Mouse (Mus musculus) adrenal gland, adult (tissue): ENCODE data around the gene Shd.

ENCODE experiments used
- DNase-seq, 2 experiments: peaks; one replicate each; pipeline ENCODE4 v3.0.0; 2022 to 2023; ENCODE audit warnings: low spot score in 1 of 2; ENCODE audit not compliant: inconsistent age in 2 of 2

The Shd gene

DNA sequence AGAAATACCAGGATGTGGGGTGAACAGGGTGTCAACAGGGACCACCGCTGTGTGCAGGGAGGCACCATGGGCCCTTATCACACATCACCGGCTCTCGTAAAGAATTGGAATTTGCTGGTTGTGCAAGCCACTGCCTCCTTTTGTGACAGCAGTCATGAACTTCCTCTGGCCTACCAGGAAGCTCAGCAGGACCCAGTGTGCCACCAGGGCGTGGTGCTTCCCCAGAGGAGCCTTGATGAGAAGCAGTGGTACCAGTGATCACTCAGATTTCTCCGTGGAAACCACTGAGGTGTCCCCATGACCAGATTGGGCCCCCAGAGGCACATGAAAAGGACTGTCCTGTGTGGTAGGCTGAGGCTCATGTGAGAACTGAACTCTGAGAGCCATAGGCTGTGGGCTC lies 53.1 kb downstream of the Shd start:
- peak in 1 of 2 experiments; percentile 64 for DNase-seq

DNA sequence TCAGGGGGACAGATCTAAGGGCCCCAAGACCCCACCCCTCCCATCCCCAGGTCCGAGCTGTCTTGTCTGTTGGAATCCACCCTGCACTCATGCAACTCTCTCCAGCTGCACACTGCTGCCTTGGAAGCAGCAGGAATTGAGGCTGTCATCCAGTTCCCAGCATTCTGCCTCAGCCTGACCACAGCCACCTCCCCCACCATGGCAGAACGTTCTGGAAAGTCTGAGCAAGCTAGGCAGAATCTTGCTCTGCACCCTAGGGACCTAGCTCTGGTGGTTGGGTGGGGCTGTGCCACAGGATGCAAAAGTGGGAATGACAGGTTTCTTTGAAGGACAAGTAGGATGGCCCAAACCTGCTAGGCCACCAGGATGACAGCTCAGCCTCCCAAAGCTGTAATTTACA lies 54.2 kb downstream of the Shd start:
- peak in 1 of 2 experiments; percentile 32 for DNase-seq

DNA sequence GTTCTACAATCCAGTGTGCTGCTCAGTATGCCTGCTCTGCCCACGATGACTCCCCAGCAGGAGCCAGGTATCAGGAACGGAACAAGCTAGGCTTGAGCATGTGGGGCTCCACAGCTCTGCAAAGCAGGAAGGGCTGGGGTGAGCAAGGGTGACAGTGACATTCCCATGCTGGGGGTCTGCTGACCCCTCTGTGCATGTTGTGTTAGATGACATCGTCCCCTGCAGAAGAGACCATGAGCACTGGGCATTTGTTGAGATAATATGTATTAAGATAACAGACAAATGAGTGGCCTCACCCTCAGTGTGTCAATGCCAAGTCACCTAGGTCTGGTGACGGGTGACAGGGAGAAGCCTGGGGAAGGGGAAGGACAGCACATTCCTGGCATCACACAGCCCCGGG lies 54.7 kb downstream of the Shd start:
- DNase-seq: peak in 1 of 2 experiments; percentile 39
